Mouse (Mus musculus): ENCODE results near the gene Serinc5.
A peak's percentile ranks its signal among the peaks of the same experiment; 100 is the strongest.
"Not testable (repeated sequence)": the region's sequence is repeated elsewhere in the genome, so short reads cannot be mapped to it uniquely, and the experiment has no call there.

The Serinc5 gene

DNA sequence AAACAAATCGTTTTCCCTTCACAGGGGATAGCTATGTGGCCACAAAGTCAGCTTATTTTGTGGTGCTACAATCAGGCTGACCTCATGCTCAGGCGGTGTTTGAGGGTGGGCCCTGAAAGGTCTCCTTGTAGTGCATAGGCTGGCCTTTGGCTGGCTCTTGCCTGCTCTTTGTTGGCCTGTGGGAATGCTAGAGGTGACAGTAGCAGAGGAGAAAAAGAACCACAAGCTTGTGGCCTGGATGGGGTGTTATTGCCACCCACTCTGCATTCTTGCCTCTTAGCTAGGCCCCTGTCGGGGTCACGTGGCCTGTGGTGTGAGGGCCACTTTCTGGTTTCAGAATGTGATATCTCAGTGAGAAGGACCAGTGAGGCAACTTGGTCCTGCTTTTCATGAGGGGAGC, 54.1 kb downstream of the Serinc5 start:
- no peak for DNase-seq (ENCODE audit: low spot score)

DNA sequence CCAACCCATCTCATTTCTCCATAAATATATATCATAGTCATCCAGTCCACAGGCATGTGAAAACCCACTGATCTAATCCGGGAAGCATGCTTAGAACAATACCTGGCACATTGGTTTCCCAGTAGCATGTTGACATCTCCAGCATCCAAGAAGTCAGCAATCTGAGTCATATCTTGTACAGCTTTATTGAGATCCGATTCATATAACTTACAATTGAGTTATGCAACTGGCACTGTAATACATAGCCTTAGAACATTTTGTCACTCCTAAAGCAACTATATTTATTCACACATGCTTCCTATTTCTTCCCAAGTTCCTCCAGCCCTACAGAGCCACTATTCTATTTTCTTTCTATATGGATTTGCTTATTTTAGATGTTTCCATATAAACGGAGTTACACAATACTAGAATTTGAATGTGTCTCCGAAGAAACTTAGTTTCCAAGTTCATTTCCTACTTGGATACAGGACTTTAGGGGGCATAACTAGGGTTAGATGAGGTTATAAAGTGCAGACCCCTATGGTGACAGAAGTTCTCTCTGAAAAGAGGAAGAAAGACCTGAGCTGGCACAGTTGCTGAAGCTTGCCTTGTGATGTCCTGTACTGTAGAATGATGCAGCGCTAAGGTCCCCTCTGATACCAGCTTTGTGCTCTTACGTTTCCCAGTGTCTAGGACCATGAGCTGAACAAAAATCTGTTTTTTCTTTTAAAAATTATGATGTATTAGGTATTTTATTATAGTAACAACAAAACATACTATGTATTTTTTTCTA, 57.5 kb downstream of the Serinc5 start:
- no peak for DNase-seq (ENCODE audit: low spot score)

DNA sequence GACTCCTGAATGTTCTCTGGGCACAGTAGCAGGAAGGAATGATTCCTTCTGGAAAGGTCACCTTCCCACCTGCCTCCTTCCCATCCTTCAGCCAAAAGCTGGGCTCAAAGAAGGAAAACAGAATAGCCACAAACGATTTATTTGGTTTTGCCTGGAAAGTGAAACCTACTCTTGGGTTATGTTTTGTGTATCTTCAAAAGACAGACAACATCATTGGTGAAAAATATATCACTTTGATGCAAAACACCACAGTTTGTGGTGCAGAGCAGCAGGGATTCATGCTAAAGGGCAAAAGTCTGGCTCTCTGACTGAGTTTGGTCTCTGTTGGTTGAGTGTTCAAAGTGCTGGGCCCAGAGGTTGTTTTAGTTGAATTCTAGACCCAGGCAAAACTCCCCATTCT, 60.8 kb downstream of the Serinc5 start:
- DNase-seq (ENCODE audit: low spot score), result no peak

DNA sequence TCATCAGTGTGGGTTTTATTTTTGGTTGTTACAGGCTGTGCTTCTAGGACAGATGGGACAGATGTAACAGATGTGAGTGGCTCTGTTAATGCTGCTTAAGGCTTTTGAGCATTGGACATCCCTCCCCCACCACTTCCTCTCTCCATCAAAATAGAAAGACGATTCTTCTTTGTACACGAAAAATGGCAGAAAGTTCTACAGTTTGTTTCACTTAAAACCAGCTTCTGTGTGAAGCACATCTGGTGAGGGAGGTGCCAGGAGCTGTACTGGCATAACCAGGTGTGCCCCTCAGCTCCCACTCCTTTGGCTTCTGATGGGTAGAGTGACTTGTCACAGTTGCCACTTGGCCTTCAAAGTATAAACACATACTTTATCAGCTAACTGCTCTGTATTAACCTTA, 63.8 kb downstream of the Serinc5 start:
- DNase-seq (ENCODE audit: low spot score), result no peak

DNA sequence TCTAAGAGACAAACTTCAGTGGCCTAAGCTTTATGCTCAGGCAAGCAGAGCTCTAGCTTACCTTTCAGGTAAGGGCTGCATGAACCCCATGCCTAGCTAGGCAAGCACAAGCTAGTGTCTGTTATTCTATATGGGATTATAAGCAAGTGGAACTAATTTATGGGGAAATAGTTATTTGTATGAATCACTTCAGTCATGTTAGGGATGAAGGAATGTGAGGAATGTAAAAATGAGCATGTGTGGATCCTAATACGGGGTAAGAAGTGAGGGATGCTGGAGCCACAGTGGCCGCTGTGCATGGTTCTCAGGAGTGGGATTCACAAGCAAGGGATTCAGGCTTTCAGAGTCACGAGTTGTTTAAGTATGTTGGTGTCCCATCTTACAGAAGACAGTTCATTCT, 64.4 kb downstream of the Serinc5 start:
- no peak for DNase-seq (ENCODE audit: low spot score)

DNA sequence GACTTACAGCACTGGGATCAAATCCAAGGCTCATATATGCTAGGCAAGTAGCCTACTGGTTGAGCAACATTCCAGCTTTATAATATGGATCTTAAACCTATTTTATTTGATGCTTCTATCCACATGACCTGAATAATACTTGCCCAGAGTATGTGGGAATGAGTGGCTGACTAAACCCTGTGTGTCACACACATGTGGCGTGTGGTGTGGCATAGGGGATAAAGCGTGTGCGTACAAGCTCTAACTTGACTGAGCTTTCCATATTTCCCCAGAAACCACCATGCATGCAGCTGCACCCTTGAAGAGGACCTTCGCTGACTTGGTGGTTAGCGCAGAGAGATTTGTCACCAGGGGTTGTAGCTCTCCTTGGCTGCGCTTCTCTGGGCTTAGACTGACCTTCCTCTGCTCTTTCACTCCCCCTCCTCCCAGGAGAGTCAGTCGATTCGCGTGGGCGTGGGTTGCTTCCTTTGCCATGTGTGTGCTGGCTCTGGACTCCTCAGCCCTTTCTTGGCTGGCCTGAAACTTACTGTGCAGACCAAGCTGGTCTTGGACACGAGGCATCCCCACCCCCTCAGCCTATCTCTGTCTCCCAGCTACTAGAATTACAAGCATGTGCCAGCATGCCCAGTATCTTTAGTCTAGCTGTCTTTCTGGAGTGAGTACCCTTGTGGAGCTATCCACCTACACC, 65.2 kb downstream of the Serinc5 start:
- peak; percentile 9 for DNase-seq (ENCODE audit: low spot score)

DNA sequence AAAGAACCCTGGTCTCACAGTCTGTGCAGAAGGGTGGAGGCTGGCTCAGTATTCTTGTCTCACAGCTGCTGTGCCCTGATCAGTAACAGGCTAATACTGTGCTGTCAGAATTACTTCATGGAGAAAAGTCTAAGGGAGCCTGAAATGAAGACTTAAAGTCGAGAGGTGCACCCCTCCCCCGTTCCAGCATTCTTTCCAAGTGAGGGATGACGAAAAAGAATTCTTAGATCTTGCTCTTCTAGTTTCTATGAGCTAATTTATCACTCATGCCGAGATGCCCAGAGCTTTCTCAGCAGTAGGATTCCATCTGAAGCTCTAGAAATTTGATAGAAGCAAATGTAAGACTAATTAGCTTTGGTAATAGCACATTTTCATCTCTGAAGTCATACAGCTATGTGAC, 66.8 kb downstream of the Serinc5 start:
- DNase-seq (ENCODE audit: low spot score), result no peak

DNA sequence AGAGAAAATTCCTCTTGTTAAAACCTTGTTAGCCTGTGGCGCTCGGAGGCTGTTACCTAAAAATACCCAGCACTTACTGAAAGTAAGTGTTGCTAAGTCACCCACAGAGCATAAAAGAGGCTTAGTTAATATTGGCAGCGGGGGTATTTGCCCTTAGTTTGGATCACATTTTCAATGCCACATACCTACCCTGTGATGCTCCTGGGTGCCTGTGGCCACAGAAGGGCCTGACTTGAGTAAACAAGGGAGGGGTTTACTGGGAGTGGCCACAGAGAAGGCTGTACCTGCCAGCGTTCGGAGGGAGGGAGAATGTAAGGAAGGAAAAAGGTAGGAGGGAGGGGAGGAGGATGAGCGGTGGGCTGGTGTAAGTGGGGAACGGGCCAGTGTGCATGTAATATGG, 68.8 kb downstream of the Serinc5 start:
- no peak for DNase-seq (ENCODE audit: low spot score)

DNA sequence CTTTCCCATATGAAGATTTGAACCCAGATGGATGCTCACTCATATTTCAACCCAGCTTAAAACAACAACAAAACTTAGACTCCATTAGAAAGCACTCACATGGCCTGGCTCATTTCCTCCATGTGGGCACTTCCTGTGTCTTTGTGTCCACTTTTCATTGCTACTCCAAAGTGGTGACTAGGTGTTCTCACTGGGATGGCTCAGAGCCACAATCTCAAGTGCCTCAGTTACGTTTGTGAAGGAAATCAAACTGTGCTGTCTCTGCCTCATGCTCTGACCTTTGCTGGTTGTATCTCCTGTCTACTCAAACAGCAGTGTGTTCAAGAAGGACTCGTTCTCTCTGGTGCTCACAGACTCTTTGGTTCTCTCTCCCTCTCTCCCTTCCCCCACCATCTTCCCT, 70.7 kb downstream of the Serinc5 start:
- no peak for DNase-seq (ENCODE audit: low spot score)

DNA sequence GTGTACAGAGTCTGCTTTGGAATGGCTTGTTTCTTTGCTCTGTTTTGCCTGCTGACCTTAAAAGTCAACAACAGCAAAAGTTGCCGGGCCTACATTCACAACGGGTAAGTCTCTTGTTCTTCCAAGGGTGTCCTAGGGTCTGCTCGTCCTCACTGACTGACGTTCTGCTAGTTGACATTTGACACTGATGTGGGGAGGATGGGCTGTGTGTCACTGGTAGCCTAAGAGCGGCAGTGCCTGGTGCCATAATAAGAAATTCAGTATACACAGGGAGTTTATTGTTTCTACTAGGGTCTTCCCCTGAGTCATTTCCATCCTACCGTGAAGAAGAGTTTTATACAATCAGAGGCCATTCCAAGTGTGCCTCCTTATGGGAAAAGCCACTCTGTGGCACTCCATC, 71.9 kb downstream of the Serinc5 start:
- DNase-seq (ENCODE audit: low spot score), result no peak

DNA sequence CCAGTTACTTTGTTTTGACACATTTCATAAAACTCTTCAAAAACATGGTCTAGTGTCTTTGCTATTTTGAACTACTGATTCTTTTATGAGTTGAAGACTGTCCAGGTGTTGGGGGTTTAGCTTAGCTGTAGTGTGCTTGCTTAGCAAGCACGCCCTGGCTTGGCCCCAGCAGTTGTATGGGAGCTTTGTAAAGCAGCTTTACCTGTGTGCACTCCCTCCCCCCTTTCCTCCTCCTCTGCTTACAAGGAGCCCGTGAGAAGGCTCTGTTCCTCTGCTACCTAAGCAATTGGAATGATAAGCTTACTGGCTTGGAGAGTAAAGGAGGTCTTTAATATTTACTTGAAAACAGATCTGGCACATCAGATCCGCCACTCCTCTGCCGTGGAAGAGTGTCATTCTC, 72.6 kb downstream of the Serinc5 start:
- DNase-seq (ENCODE audit: low spot score), result no peak

DNA sequence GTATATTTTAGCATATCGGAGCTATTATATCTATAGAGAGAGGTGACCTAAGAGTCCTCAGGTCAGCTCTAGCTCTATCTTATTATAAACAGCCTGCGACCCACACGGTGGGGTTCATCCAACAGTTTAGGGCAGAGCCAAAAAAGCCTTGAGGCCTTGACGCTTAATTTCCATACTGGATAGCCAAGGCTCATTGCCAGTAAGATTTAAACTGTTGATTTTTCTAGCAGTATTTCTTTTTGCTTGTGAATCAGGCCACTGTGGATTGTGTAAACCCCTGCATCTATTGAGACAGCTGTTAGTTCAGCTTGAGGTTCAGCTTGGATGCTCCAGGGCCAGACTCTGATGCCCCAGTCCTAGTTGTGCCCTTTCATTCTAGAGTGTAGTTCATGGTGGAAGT, 73.4 kb downstream of the Serinc5 start:
- no peak for DNase-seq (ENCODE audit: low spot score)

DNA sequence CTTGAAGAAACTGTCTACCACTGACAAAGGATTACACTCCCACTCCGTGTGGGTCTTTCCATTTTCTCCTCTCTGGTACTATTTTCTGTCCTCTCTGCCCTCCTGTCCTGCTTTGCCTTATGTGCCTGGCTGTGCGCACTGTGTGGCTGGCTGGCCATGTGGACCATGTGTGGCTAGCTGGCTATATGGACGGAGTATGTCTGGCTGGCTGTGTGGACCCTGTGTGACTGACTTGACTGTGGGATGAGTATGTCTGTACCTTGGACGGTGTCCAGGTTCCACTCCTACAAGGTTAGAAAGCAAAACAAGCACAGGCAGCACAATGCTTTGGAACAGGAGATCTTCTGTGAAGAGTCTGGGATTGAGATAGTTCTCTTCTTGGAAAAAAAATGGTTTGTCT, 74.4 kb downstream of the Serinc5 start:
- no peak for DNase-seq (ENCODE audit: low spot score)

DNA sequence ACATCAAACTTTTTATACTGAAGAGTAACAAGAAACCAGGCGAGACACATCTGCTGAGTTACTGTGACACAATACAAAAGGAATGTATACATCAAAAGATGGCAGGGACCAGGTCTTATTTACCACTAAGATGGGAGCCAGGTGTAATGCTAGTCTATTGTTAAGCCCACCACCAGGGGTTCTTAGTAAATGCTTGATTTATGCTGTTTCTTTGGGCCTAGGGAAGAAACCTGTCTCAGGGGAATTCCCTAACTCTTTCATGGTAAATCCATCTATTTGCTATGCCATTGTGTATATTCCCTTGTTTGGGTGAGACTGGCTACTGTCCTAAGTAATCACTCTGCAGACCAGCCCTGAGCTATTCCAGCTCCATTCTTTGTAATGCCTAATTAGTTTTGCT, 76.3 kb downstream of the Serinc5 start:
- DNase-seq (ENCODE audit: low spot score), result not testable (repeated sequence)

DNA sequence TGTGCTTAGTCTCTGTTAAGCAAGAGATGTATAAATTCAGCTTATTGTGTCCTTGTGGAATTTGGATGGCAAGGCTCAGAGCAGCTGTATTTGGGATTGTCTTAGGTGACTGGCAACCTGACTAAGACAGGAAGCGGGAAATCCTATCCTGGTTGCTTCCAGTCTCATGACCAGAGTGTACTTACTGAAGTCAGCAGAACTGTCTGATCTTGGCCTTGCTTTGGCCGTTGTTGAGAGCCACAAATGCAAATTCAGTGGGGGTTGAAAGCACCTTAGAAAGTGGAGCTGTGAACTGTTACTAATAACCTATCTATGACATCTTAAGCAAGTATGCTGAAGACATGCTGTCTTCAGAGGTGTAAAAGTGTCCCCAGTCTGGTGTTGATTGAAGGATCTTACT, 78.2 kb downstream of the Serinc5 start:
- no peak for DNase-seq (ENCODE audit: low spot score)

DNA sequence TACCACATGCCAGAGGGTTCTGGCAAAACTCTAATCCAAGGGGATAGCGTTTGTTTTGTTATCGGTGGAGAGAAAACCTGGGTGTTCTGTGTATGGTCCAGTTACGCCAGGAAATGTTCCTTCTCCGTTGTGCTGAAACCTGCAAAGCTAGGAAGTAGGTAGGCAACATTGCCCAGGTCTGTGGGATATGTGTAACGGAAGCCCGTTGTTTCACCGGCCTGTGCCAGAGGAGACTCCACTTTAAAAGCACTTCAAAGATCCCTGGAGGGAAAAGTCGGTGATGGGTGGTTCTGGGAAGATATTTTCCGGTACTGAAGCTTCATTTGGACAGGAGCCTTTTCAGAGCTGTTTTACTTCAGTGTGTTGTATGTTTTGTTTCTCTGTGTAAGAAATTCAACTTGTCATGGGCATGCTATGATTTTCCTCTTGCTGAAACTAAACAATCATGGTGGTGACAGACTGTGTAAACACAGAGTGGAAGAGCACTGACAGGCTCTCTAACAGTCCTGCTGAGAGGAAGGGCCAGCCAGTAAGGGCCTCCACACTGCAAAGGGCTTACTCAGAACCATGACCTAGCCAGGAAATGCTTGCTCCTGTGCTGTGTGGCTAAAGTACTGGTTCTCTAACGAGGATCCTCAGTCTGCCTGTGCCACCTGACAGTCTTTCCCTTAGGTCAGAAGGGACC, 83.1 kb downstream of the Serinc5 start:
- no peak for DNase-seq (ENCODE audit: low spot score)

DNA sequence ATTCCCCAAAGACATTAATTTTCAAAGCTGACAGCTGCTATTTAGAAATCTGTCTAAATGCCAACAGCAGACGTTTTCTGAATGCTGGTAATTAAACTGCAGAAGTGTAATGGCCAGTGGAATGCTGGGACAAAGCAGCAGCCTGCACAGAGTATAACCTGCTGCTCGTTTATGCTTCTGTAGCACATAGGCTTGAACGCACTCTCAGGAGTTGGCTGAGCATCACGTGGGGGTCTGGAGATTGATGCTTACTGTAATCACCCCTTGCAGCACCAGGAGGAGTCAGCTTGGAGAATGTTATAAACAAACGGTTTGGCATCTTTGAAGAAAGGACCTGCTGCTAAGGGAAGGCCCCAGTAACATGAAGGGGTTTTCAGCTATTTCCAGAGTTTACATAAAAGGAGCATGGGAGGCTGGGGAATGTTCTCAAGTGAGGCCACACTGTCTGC, 85.6 kb downstream of the Serinc5 start:
- no peak for DNase-seq (ENCODE audit: low spot score)

DNA sequence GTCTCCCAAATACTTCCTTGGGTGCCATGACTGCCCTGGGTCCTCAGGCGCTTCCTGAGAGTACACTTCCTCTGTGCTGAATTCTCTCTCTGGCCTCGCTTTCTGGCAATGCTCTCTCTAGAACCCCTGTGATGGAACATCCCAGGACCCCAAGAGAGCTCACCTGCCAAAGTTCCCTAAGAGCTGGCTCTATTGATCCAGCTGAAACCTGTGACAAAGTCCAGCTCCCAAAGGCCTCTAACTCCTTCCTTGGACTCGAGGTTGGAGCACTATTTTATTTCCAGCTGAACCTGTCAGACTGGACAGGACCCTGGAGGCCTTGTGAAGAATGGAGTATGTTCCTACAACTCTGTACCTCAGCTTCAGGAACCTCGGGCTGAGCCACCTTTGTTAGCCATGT, 86.2 kb downstream of the Serinc5 start:
- DNase-seq (ENCODE audit: low spot score), result no peak

DNA sequence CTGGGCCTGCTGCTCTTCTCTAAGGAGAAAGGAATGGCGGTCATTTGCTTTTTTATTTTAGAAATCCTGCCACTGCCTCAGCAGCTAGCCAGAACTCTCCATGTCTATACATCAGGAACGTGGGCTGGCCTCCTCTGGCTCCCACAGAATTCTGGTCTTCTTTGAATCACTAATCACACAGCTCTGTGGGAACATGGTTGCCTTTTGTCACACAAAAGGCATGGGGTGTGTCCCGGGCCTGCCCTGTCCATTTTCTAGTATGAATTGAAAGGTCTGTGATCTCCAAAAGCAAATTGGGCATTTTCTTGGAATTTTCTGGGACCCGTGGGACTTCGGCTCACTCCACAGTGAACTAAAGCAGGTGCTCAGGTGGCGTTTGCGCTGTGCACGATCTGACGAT, 87.9 kb downstream of the Serinc5 start:
- DNase-seq (ENCODE audit: low spot score), result no peak

DNA sequence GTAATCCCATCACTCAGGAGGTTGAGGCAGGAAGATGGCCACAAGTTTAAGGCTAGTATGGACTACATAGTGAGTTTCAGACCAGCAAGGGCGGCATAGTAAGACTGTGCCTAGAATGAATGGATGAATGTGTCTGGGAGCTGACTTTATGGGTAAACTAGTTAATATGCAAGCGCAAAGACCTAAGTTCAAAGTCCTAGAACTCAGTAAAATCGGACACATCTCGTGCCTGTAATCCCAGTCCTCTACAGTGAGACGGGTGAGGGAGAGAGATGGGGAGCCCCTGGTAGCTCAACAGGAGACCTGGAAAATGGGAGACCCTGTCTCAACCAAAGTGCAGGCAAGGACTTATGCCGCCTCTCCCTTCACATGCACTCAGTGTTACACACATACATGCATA, 88.5 kb downstream of the Serinc5 start:
- DNase-seq (ENCODE audit: low spot score), result no peak

DNA sequence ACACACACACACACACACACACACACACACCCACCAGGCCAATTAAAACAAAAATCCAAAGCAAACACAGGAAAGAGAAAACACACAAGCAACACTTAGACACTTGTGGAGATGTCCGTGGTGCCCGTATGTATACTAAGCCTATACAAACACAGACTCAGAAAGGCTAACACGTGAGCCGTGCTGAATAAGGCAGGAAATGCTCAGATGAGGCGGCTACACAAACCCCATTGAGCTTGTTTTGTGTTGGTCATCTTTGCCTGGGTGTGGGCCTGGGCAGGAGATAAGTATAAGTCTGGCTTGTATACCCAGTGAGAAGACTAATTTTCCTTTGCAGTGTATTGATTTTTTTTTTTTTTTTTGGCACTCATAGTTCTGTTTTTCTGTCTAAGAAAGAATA, 91.1 kb downstream of the Serinc5 start:
- no peak for DNase-seq (ENCODE audit: low spot score)

DNA sequence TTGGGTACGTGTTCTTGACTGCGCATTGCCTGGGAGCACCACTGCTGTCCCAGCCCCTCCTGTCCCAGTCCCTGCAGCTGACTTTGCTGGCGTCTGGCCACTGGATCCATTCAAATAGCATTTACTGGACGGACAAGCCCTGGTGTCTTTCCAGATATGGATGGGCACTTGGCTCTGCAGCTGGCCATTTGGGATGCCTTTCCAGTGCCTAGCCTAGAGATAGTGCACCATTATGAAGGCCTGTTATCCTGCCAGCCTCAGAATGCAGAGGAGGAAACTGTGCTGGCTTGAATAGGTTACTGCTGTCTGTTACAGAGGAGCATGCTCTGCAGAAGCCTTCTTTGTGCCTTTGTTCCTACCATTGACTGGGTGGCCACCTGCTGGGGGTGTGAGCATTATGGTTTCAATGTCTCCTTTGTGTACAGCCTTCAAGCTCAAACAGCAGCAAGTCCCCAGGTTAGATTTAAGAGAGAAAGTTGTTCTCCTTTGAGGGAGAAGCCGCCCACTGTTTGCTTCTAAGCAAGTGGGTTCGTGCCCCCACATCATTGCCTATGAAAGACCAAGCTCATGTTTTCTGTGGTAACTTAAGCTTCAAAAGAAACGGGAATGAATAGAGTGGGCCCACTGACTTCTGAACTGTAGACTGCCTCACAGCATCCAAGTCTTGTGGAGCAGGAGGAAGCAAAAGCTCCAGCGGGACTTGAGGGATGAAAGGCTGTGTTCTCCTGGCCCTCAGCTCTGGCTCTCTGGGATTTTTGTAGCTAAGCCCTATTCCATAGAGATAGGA, 92.5 kb downstream of the Serinc5 start:
- DNase-seq (ENCODE audit: low spot score), result no peak
